Mouse (Mus musculus): Measurements from ENCODE around the gene Ddx3x. TPM values are rescaled to one million over a fixed set of nuclear protein-coding genes. Genes with fewer than 3 reads are reported as not detected.

Gene Ddx3x
- polyA plus RNA-seq, 1 experiment from 2014 or later = 121 TPM

GRCm38 (mm10) chrX:13241426-13242319 is 39.1 kb upstream of the Ddx3x start:
- 14% methylated on average over 21 of the region's 21 CpGs for WGBS
- peak overlapping the region; percentile 97 for H3K27ac ChIP-seq (ENCODE audit: low read length)
- H3K27me3 ChIP-seq (replicated peaks; ENCODE audit: control insufficient read depth, insufficient read depth, low read length) = peaks cover 5% of the 10 kb centered on the region; the same call in 1 of the 2 replicates
- peaks cover 8% of the 10 kb centered on the region for H3K4me1 ChIP-seq (replicated peaks; ENCODE audit: control insufficient read depth, insufficient read depth, low read length)
- no peaks in the 10 kb centered on the region for H3K9me3 ChIP-seq (ENCODE audit: control insufficient read depth, low read length)
- peak overlapping the region; percentile 69 for H3K9ac ChIP-seq (replicated peaks; ENCODE audit: low read depth, low read length)
- peak; percentile 33; the same call in 1 of the 2 replicates for ATAC-seq
- H3K4me3 ChIP-seq (replicated peaks; ENCODE audit: low read length) = peak overlapping the region; percentile 40
- no peaks in the 10 kb centered on the region for H3K36me3 ChIP-seq (ENCODE audit: control insufficient read depth, insufficient read depth)
- peak overlapping the region; percentile 70 for H3K4me2 ChIP-seq (ENCODE audit: low read length)

DNA sequence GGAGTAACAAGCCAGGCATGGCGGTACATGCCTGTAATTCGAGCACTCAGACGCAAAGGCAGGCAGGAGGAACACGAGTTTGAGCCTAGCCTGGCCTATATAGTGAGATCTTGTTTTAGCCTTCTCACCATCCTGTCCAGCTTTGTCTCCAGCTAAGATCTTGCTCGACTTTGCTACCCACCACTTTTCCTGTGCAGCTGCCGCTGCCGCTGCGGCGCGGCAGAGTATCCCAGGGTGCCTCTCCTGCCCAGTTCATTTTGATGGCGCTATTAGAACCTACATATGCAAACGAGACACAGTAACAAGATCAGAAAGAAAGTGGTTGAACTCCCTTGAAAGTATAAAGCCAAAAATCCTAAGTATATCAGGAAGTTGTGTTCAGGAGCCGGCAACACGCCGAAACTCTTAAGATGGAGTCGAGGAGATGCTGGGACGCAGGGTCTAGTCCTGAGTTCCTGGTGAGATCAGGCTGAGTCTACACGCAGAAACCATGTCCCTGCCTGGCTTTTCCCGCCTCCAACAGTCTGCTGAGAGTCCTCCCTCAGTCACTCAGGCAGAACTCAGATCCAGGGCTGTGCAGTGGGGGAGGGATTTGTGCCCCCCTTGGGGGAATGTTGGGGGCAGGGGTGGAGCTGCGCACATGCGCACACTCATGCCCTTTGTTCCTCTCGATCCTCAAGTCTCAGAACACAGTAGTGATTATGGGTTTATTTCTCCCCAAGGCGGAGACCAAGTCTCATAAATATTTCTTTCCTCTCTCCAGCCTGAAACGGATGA is 38.3 kb upstream of the Ddx3x start:
- peak; percentile 97 for ATAC-seq
- H3K27ac ChIP-seq (ENCODE audit: low read length) = peak overlapping the region; percentile 97
- peak overlapping the region; percentile 40 for H3K4me3 ChIP-seq (replicated peaks; ENCODE audit: low read length)
- peak overlapping the region; percentile 69 for H3K9ac ChIP-seq (replicated peaks; ENCODE audit: low read depth, low read length)
- H3K27me3 ChIP-seq (replicated peaks; ENCODE audit: control insufficient read depth, insufficient read depth, low read length) = peaks cover 5% of the 10 kb centered on the region; the same call in 1 of the 2 replicates
- 14% methylated on average over 24 of the region's 24 CpGs for whole genome bisulfite sequencing
- no peaks in the 10 kb centered on the region for H3K36me3 ChIP-seq (ENCODE audit: control insufficient read depth, insufficient read depth)
- peaks cover 8% of the 10 kb centered on the region for H3K4me1 ChIP-seq (replicated peaks; ENCODE audit: control insufficient read depth, insufficient read depth, low read length)
- H3K9me3 ChIP-seq (ENCODE audit: control insufficient read depth, low read length) = no peaks in the 10 kb centered on the region
- peak overlapping the region; percentile 70 for H3K4me2 ChIP-seq (ENCODE audit: low read length)

DNA sequence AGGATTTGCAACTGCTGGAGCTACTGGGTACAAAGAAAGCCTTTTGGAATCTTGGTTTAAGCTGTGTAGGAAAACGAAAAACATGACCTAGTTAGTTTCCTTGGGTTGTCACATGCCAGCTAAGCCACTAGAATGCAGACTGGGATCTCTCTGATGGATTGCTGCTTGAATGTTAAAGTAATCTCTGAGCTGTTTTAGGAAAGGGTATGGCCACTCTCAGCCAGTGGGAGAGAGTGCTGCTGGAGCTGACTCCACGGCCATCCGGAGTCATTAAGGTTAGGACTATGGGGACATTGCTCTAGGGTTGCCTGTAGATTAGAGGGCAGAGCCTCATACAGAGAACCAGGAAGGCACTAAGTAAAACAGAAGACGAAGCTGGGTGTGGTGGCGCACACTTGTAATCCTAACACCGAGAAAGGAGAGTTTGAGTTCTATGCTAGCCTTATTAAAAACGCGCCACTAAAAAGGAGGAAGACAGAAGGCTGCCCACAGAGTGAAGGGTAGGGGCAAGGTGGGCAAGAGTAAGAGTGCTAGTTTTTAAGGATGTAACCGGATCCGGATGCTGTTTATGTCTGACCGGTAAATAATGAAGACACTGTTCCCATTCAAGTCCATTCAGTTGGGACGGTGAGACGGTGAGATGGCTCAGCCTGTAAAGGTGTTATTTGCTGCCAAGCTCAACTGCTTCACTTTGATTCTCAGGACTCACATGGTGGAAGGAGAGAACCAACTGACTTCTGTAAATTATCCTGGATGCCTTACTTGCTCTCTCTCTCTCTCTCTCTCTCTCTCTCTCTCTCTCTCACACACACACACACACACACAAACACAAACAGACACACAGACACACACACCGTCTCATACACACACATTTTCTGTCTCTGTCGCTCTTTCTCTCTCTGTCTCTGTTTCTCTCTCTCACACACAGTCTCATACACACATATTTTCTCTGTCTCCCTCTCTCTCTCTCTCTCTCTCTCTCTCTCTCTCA is 37.3 kb upstream of the Ddx3x start:
- Histone ChIP-seq H3K27ac (ENCODE audit: low read length) (peak overlapping the region; percentile 97), H3K4me1 (replicated peaks; ENCODE audit: control insufficient read depth, insufficient read depth, low read length) (peaks cover 8% of the 10 kb centered on the region), H3K27me3 (replicated peaks; ENCODE audit: control insufficient read depth, insufficient read depth, low read length) (peaks cover 3% of the 10 kb centered on the region; the same call in 1 of the 2 replicates), H3K9ac (replicated peaks; ENCODE audit: low read depth, low read length) (peak overlapping the region; percentile 65), H3K4me2 (ENCODE audit: low read length) (peak overlapping the region; percentile 70), H3K36me3 (ENCODE audit: control insufficient read depth, insufficient read depth) (no peaks in the 10 kb centered on the region), H3K4me3 (replicated peaks; ENCODE audit: low read length) (peak overlapping the region; percentile 40), H3K9me3 (ENCODE audit: control insufficient read depth, low read length) (no peaks in the 10 kb centered on the region)
- WGBS = 27% methylated on average over 15 of the region's 15 CpGs
- peak; percentile 43 for ATAC-seq

GRCm38 (mm10) chrX:13244588-13244987 is 36.2 kb upstream of the Ddx3x start:
- Histone ChIP-seq H3K27me3 (replicated peaks; ENCODE audit: control insufficient read depth, insufficient read depth, low read length) (peaks cover 2% of the 10 kb centered on the region; the same call in 1 of the 2 replicates), H3K27ac (ENCODE audit: low read length) (no peak overlapping the region; the same call in 1 of the 2 replicates), H3K4me1 (replicated peaks; ENCODE audit: control insufficient read depth, insufficient read depth, low read length) (peaks cover 8% of the 10 kb centered on the region), H3K9me3 (ENCODE audit: control insufficient read depth, low read length) (no peaks in the 10 kb centered on the region), H3K36me3 (ENCODE audit: control insufficient read depth, insufficient read depth) (no peaks in the 10 kb centered on the region), H3K4me2 (ENCODE audit: low read length) (no peak overlapping the region), H3K9ac (replicated peaks; ENCODE audit: low read depth, low read length) (no peak overlapping the region), H3K4me3 (replicated peaks; ENCODE audit: low read length) (no peak overlapping the region)
- ATAC-seq = no peak

GRCm38 (mm10) chrX:13245027-13245426 is 35.7 kb upstream of the Ddx3x start:
- H3K27me3 ChIP-seq (replicated peaks; ENCODE audit: control insufficient read depth, insufficient read depth, low read length) = peaks cover 2% of the 10 kb centered on the region; the same call in 1 of the 2 replicates
- no peaks in the 10 kb centered on the region for H3K36me3 ChIP-seq (ENCODE audit: control insufficient read depth, insufficient read depth)
- H3K4me3 ChIP-seq (replicated peaks; ENCODE audit: low read length) = no peak overlapping the region
- H3K27ac ChIP-seq (ENCODE audit: low read length) = no peak overlapping the region
- H3K4me2 ChIP-seq (ENCODE audit: low read length) = no peak overlapping the region
- no peaks in the 10 kb centered on the region for H3K9me3 ChIP-seq (ENCODE audit: control insufficient read depth, low read length)
- peaks cover 8% of the 10 kb centered on the region for H3K4me1 ChIP-seq (replicated peaks; ENCODE audit: control insufficient read depth, insufficient read depth, low read length)
- 85% methylated on average over 3 of the region's 3 CpGs for WGBS
- no peak for ATAC-seq
- H3K9ac ChIP-seq (replicated peaks; ENCODE audit: low read depth, low read length) = no peak overlapping the region

GRCm38 (mm10) chrX:13251683-13252082 is 29.1 kb upstream of the Ddx3x start:
- H3K27ac ChIP-seq (ENCODE audit: low read length) = no peak overlapping the region
- H3K9me3 ChIP-seq (ENCODE audit: control insufficient read depth, low read length) = no peaks in the 10 kb centered on the region
- no peak overlapping the region for H3K4me3 ChIP-seq (replicated peaks; ENCODE audit: low read length)
- H3K4me1 ChIP-seq (replicated peaks; ENCODE audit: control insufficient read depth, insufficient read depth, low read length) = no peaks in the 10 kb centered on the region
- no peak for ATAC-seq
- H3K36me3 ChIP-seq (ENCODE audit: control insufficient read depth, insufficient read depth) = no peaks in the 10 kb centered on the region
- H3K4me2 ChIP-seq (ENCODE audit: low read length) = no peak overlapping the region
- H3K27me3 ChIP-seq (replicated peaks; ENCODE audit: control insufficient read depth, insufficient read depth, low read length) = peaks cover 2% of the 10 kb centered on the region; the same call in 1 of the 2 replicates
- no peak overlapping the region for H3K9ac ChIP-seq (replicated peaks; ENCODE audit: low read depth, low read length)
- WGBS = 74% methylated on average over 4 of the region's 4 CpGs

DNA sequence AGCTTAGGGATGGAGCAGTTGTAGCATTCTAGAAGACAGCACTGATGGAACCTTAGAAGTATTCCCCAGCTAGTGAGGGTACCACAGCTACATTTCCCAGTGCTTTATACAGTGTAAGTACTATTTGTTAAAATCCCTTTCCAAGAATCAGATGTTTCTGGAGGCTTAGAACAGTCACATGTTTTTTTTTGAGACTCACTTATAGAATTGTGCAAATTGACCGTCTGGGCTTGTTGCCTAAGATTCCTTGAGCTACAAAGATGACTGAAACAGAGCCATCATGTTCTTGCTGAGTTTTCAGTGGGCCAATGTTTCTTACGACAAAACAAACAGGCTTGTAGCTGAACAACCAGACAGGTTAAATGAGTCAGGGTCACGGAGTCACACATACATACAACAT is 26.5 kb upstream of the Ddx3x start:
- H3K27me3 ChIP-seq (replicated peaks; ENCODE audit: control insufficient read depth, insufficient read depth, low read length) = peaks cover 2% of the 10 kb centered on the region; the same call in 1 of the 2 replicates
- no peak overlapping the region for H3K9ac ChIP-seq (replicated peaks; ENCODE audit: low read depth, low read length)
- H3K4me1 ChIP-seq (replicated peaks; ENCODE audit: control insufficient read depth, insufficient read depth, low read length) = no peaks in the 10 kb centered on the region
- 87% methylated on average over 3 of the region's 3 CpGs for WGBS
- H3K4me3 ChIP-seq (replicated peaks; ENCODE audit: low read length) = no peak overlapping the region
- no peaks in the 10 kb centered on the region for H3K9me3 ChIP-seq (ENCODE audit: control insufficient read depth, low read length)
- H3K27ac ChIP-seq (ENCODE audit: low read length) = no peak overlapping the region
- no peaks in the 10 kb centered on the region for H3K36me3 ChIP-seq (ENCODE audit: control insufficient read depth, insufficient read depth)
- ATAC-seq = no peak
- H3K4me2 ChIP-seq (ENCODE audit: low read length) = no peak overlapping the region

DNA sequence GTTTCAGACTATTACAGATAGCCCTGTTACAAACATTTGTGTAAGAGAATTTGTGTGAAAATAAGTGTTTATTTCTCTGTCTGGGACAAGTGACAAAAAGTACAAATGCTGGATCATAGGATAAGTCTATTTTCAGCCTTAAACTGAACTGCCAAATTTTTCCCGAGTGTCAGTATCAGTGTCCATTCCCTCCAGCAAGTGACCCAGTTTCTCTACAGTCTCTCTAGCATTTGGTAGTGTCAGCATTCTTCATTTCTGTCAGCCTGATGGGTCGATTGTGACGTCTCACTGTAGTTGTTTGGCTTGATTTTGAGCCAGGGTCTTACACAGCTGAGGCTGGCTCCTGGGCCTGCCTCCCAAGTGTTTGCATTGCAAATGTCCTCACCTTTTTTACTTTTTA is 17.4 kb upstream of the Ddx3x start:
- WGBS = 65% methylated on average over 3 of the region's 3 CpGs
- H3K9me3 ChIP-seq (ENCODE audit: control insufficient read depth, low read length) = no peaks in the 10 kb centered on the region
- H3K27ac ChIP-seq (ENCODE audit: low read length) = no peak overlapping the region
- H3K4me3 ChIP-seq (replicated peaks; ENCODE audit: low read length) = no peak overlapping the region
- no peak overlapping the region for H3K9ac ChIP-seq (replicated peaks; ENCODE audit: low read depth, low read length)
- no peak overlapping the region for H3K4me2 ChIP-seq (ENCODE audit: low read length)
- H3K27me3 ChIP-seq (replicated peaks; ENCODE audit: control insufficient read depth, insufficient read depth, low read length) = no peaks in the 10 kb centered on the region
- no peak for ATAC-seq
- H3K4me1 ChIP-seq (replicated peaks; ENCODE audit: control insufficient read depth, insufficient read depth, low read length) = no peaks in the 10 kb centered on the region
- H3K36me3 ChIP-seq (ENCODE audit: control insufficient read depth, insufficient read depth) = no peaks in the 10 kb centered on the region
